11 mouse cellular contexts compared by ENCODE assay signal in the genomic region with DNA sequence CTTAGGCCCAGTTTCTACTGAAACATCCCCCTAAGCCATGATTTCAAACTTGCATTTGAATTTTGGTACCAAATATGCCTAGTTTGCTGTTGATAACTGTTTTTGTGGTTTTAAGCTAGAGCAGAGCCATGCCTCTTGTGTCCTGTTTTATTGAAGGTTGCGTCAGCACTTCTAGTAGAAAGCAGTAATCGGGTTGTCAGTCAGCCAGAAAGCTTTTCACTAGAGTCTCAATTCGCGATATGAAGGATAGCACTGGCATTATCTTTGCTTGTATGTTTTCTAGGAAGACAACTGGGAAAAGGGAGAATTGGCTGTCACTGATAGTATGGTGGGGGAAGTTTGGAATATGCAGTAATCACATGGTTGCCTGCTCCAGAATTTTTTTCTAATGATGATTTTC. TPM values are rescaled to one million over a fixed set of nuclear protein-coding genes. Genes with fewer than 3 reads are reported as not detected.
DNase-seq lines count a peak whose midpoint lies in the region; ATAC-seq and TF ChIP-seq lines count a peak whose summit lies in the region.
"Had no signal": no experiment of that assay in that cellular context is flagged by ENCODE, and none has a peak within 500 bp of the region (broad histone marks: within the 10 kb centered on the region; RNA-seq: fewer than 3 reads in every experiment).

No protein-coding gene starts in this region.

- no peak for DNase-seq in kidney, postnatal 0 days (ENCODE audit: low spot score)
- DNase-seq in kidney, postnatal 25 days: no peak
- DNase-seq in embryonic facial prominence, embryonic 14.5 days (ENCODE audit: low spot score): peak; percentile 34
- no peak for DNase-seq in heart, postnatal 0 days (ENCODE audit: low spot score)
- no peak for DNase-seq in spleen, postnatal 10 days (ENCODE audit: low spot score in 2 of 2)
- DNase-seq: kidney, adult 8-10 months; right cerebral cortex, adult 18-20 months had no signal

- H3K4me1 ChIP-seq in kidney, postnatal 0 days (replicated peaks; ENCODE audit: insufficient read depth, low read length): no peaks in the 10 kb centered on the region
- no peaks in the 10 kb centered on the region for H3K4me1 ChIP-seq in embryonic facial prominence, embryonic 14.5 days (ENCODE audit: control insufficient read depth, insufficient read depth, low read length)
- no peaks in the 10 kb centered on the region for H3K4me1 ChIP-seq in heart, postnatal 0 days (ENCODE audit: control insufficient read depth, insufficient read depth)
- H3K4me1 ChIP-seq in midbrain, embryonic 15.5 days: no peaks in the 10 kb centered on the region
- H3K4me1 ChIP-seq: liver, embryonic 15.5 days had no signal

- no peak overlapping the region for H3K27ac ChIP-seq in kidney, postnatal 0 days
- H3K27ac ChIP-seq in embryonic facial prominence, embryonic 14.5 days (replicated peaks; ENCODE audit: low read depth, low read length): no peak overlapping the region
- peak overlapping the region; percentile 55; the same call in 1 of the 2 replicates for H3K27ac ChIP-seq in heart, postnatal 0 days (ENCODE audit: low read depth)
- H3K27ac ChIP-seq in midbrain, embryonic 15.5 days: no peak overlapping the region
- H3K27ac ChIP-seq: liver, embryonic 15.5 days had no signal

- 72% methylated on average over 4 of the region's 4 CpGs for WGBS in kidney, postnatal 0 days
- WGBS in embryonic facial prominence, embryonic 14.5 days: 46% methylated on average over 4 of the region's 4 CpGs
- 28% methylated on average over 4 of the region's 4 CpGs for WGBS in heart, postnatal 0 days
- 28% methylated on average over 4 of the region's 4 CpGs for WGBS in midbrain, embryonic 15.5 days

- no peaks in the 10 kb centered on the region for H3K9me3 ChIP-seq in kidney, postnatal 0 days (replicated peaks; ENCODE audit: low read length)
- H3K9me3 ChIP-seq in embryonic facial prominence, embryonic 14.5 days (ENCODE audit: control insufficient read depth, low read length): no peaks in the 10 kb centered on the region
- H3K9me3 ChIP-seq in heart, postnatal 0 days (replicated peaks; ENCODE audit: control insufficient read depth, low read length): no peaks in the 10 kb centered on the region
- H3K9me3 ChIP-seq in midbrain, embryonic 15.5 days: no peaks in the 10 kb centered on the region
- H3K9me3 ChIP-seq: liver, embryonic 15.5 days had no signal

- H3K9ac ChIP-seq in kidney, postnatal 0 days (ENCODE audit: low read depth, low read length): no peak overlapping the region
- 0 out of 2 replicates have a peak overlapping the region, but pooled peaks have one; percentile 71 for H3K9ac ChIP-seq in embryonic facial prominence, embryonic 14.5 days (ENCODE audit: low read depth, low read length)
- peak overlapping the region; percentile 22; the same call in 1 of the 2 replicates for H3K9ac ChIP-seq in heart, postnatal 0 days (replicated peaks; ENCODE audit: low read depth, low read length)
- no peak overlapping the region for H3K9ac ChIP-seq in midbrain, embryonic 15.5 days
- H3K9ac ChIP-seq: liver, embryonic 15.5 days had no signal

- no peaks in the 10 kb centered on the region for H3K36me3 ChIP-seq in kidney, postnatal 0 days (ENCODE audit: insufficient read depth, low read length)
- no peaks in the 10 kb centered on the region for H3K36me3 ChIP-seq in embryonic facial prominence, embryonic 14.5 days (ENCODE audit: control insufficient read depth, insufficient read depth, low read length)
- H3K36me3 ChIP-seq in heart, postnatal 0 days (replicated peaks; ENCODE audit: control insufficient read depth, insufficient read depth, low read length): no peaks in the 10 kb centered on the region
- H3K36me3 ChIP-seq in midbrain, embryonic 15.5 days (replicated peaks): no peaks in the 10 kb centered on the region
- H3K36me3 ChIP-seq: liver, embryonic 15.5 days had no signal

- TF ChIP-seq CTCF in kidney, postnatal 0 days (IDR thresholded peaks at IDR 0.05; ENCODE audit: low read depth): no peak
- TF ChIP-seq CTCF in heart, postnatal 0 days (IDR thresholded peaks at IDR 0.05; ENCODE audit: low read depth): no peak

- H3K4me3 ChIP-seq in kidney, postnatal 0 days (replicated peaks; ENCODE audit: low read depth, low read length): no peak overlapping the region
- peak overlapping the region; percentile 59 for H3K4me3 ChIP-seq in embryonic facial prominence, embryonic 14.5 days (ENCODE audit: low read depth, low read length)
- H3K4me3 ChIP-seq in heart, postnatal 0 days (ENCODE audit: low read depth, low read length): peak overlapping the region; percentile 69
- H3K4me3 ChIP-seq in midbrain, embryonic 15.5 days: peak overlapping the region; percentile 66
- H3K4me3 ChIP-seq: liver, embryonic 15.5 days had no signal

- no peak for TF ChIP-seq EP300 in heart, postnatal 0 days (IDR thresholded peaks at IDR 0.05; ENCODE audit: low read depth)

- no peak for ATAC-seq in kidney, postnatal 0 days (replicated peaks; ENCODE audit: low FRiP score, low read depth)
- no peak for ATAC-seq in embryonic facial prominence, embryonic 14.5 days (ENCODE audit: low read depth)
- ATAC-seq in heart, postnatal 0 days (ENCODE audit: insufficient read depth, low read depth): no peak
- ATAC-seq in midbrain, embryonic 15.5 days (replicated peaks): no peak
- no peak for ATAC-seq in erythroblast, adult 5-6 weeks (replicated peaks; ENCODE audit: low FRiP score, poor library complexity, severe bottlenecking)
- ATAC-seq in granulocyte monocyte progenitor cell, adult 5-6 weeks (replicated peaks; ENCODE audit: poor library complexity, severe bottlenecking): no peak

- H3K27me3 ChIP-seq in kidney, postnatal 0 days (ENCODE audit: insufficient read depth, low read length): no peaks in the 10 kb centered on the region
- no peaks in the 10 kb centered on the region for H3K27me3 ChIP-seq in embryonic facial prominence, embryonic 14.5 days (replicated peaks; ENCODE audit: control insufficient read depth, insufficient read depth, low read length)
- no peaks in the 10 kb centered on the region for H3K27me3 ChIP-seq in heart, postnatal 0 days (ENCODE audit: control insufficient read depth, insufficient read depth, low read length)
- no peaks in the 10 kb centered on the region for H3K27me3 ChIP-seq in midbrain, embryonic 15.5 days (replicated peaks)

- H3K4me2 ChIP-seq in kidney, postnatal 0 days (ENCODE audit: low read length): peak overlapping the region; percentile 66; the same call in 1 of the 2 replicates
- peak overlapping the region; percentile 50 for H3K4me2 ChIP-seq in embryonic facial prominence, embryonic 14.5 days (ENCODE audit: low read depth, low read length)
- H3K4me2 ChIP-seq in heart, postnatal 0 days (ENCODE audit: low read depth, low read length): peak overlapping the region; percentile 75
- H3K4me2 ChIP-seq in midbrain, embryonic 15.5 days: peak overlapping the region; percentile 52
- H3K4me2 ChIP-seq: liver, embryonic 15.5 days had no signal

RNA-seq across cellular contexts. Expression of gene Tmem47, which starts 3.3 kb away (rescaled TPM):
- polyA plus RNA-seq in kidney, postnatal 0 days (2015; fragmentation: Nextera tagmentation; extraction: Ambion mirVana): 12.1 and 12.8 TPM in 2 replicates
- 30.1 and 33.3 TPM in 2 replicates for polyA plus RNA-seq in embryonic facial prominence, embryonic 14.5 days (2014; fragmentation: Nextera tagmentation; extraction: Ambion mirVana)
- 46.5 and 60.9 TPM in 2 replicates for total RNA-seq in heart, postnatal 0 days (2014; rRNA removed; ENCODE audit: low replicate concordance)
- polyA plus RNA-seq in heart, postnatal 0 days (2015; fragmentation: Nextera tagmentation; extraction: Ambion mirVana): 12.4 and 12.6 TPM in 2 replicates
- 21.5 and 23.2 TPM in 2 replicates for polyA plus RNA-seq in midbrain, embryonic 15.5 days (2015; fragmentation: Nextera tagmentation; extraction: Ambion mirVana)
- total RNA-seq in erythroblast, adult 5-6 weeks (2015; ENCODE audit: low replicate concordance): not detected in 2 replicates
- total RNA-seq in erythroblast, adult 5-6 weeks (2017; ENCODE audit: low replicate concordance): 2.6 TPM in 1 of 2 replicates, not detected in the other
- not detected in 2 replicates for total RNA-seq in granulocyte monocyte progenitor cell, adult 5-6 weeks (2014; fragmentation: Nextera tagmentation)
- not detected in 2 replicates for total RNA-seq in granulocyte monocyte progenitor cell, adult 5-6 weeks (2017)

Comparison
In these comparisons a context has a peak if more than half of its experiments do, and no peak if none do; other contexts are left out.
1. H3K9ac ChIP-seq: peak in embryonic facial prominence, embryonic 14.5 days (single experiment) and heart, postnatal 0 days (single experiment); none in kidney, postnatal 0 days (single experiment) and midbrain, embryonic 15.5 days (single experiment).
2. Peak in every context shown above with its lines, with median percentiles within 50 percentile points of each other: H3K4me2 ChIP-seq.